ENCODE assay signal across 9 mouse cellular contexts in genomic region chr9:114731871-114732682, GRCm38 (mm10). TPM values are rescaled to one million over a fixed set of nuclear protein-coding genes. Genes with fewer than 3 reads are reported as not detected.
DNase-seq lines count a peak whose midpoint lies in the region; ATAC-seq and TF ChIP-seq lines count a peak whose summit lies in the region.
"Had no signal": no experiment of that assay in that cellular context is flagged by ENCODE, and none has a peak within 500 bp of the region (broad histone marks: within the 10 kb centered on the region; RNA-seq: fewer than 3 reads in every experiment).

No protein-coding gene starts in this region.

- H3K9ac ChIP-seq in liver, embryonic 11.5 days (ENCODE audit: low read depth, low read length) = peak overlapping the region; percentile 84

- TF ChIP-seq POLR2A in olfactory bulb, adult 2 months (IDR thresholded peaks at IDR 0.05; ENCODE audit: insufficient read depth, low read depth, low read length) = no peak

- H3K27me3 ChIP-seq in erythroblast, embryonic 14.5 days (ENCODE audit: control insufficient read depth) = no peaks in the 10 kb centered on the region
- H3K27me3 ChIP-seq in C2C12 (ENCODE audit: control insufficient read depth, insufficient read depth, insufficient read length) = no peaks in the 10 kb centered on the region
- no peaks in the 10 kb centered on the region for H3K27me3 ChIP-seq in forebrain, embryonic 10.5 days (ENCODE audit: poor library complexity, severe bottlenecking)
- no peaks in the 10 kb centered on the region for H3K27me3 ChIP-seq in liver, embryonic 11.5 days (replicated peaks; ENCODE audit: control insufficient read depth, insufficient read depth, low read length)
- H3K27me3 ChIP-seq: Patski had no signal

- H3K36me3 ChIP-seq in erythroblast, embryonic 14.5 days (ENCODE audit: control insufficient read depth) = peaks cover 11% of the 10 kb centered on the region
- no peaks in the 10 kb centered on the region for H3K36me3 ChIP-seq in C2C12 (ENCODE audit: control insufficient read depth, insufficient read depth)
- peaks cover 2% of the 10 kb centered on the region for H3K36me3 ChIP-seq in forebrain, embryonic 10.5 days (replicated peaks)
- H3K36me3 ChIP-seq in liver, embryonic 11.5 days (ENCODE audit: control insufficient read depth, insufficient read depth, low read length) = no peaks in the 10 kb centered on the region

- DNase-seq in forebrain, embryonic 10.5 days (ENCODE audit: extremely low spot score, low spot score) = no peak
- no peak for DNase-seq in liver, embryonic 11.5 days (ENCODE audit: low spot score)
- DNase-seq in adrenal gland, adult 2 months = no peak
- no peak for DNase-seq in left cerebral cortex, postnatal 36 days (ENCODE audit: low spot score in 2 of 2)

- no peak for ATAC-seq in erythroblast, adult 5-6 weeks (replicated peaks; ENCODE audit: low FRiP score, poor library complexity, severe bottlenecking)
- no peak for ATAC-seq in liver, embryonic 11.5 days (replicated peaks; ENCODE audit: low FRiP score)

- 77% methylated on average over 12 of the region's 12 CpGs for WGBS in forebrain, embryonic 10.5 days
- whole genome bisulfite sequencing in liver, embryonic 11.5 days = 54% methylated on average over 12 of the region's 12 CpGs
- WGBS in olfactory bulb, adult 2 months = 61% methylated on average over 12 of the region's 12 CpGs

- H3K27ac ChIP-seq in forebrain, embryonic 10.5 days = peak overlapping the region; percentile 92
- H3K27ac ChIP-seq in liver, embryonic 11.5 days (ENCODE audit: low read depth, low read length) = peak overlapping the region; percentile 90; the same call in 1 of the 2 replicates
- H3K27ac ChIP-seq in olfactory bulb, adult 2 months (ENCODE audit: insufficient read depth, low read depth, low read length) = no peak overlapping the region

- peak overlapping the region; percentile 95 for H3K4me3 ChIP-seq in erythroblast, embryonic 14.5 days (replicated peaks)
- H3K4me3 ChIP-seq in C2C12 (ENCODE audit: insufficient read depth, poor library complexity, severe bottlenecking) = peak overlapping the region; percentile 61
- H3K4me3 ChIP-seq in forebrain, embryonic 10.5 days = peak overlapping the region; percentile 91
- H3K4me3 ChIP-seq in liver, embryonic 11.5 days (ENCODE audit: low read depth, low read length) = peak overlapping the region; percentile 88
- peak overlapping the region; percentile 71; the same call in 1 of the 2 replicates for H3K4me3 ChIP-seq in olfactory bulb, adult 2 months (ENCODE audit: insufficient read depth, low read depth, low read length)

- H3K79me2 ChIP-seq in C2C12 (ENCODE audit: control insufficient read depth, insufficient read depth) = peaks cover 32% of the 10 kb centered on the region

- H3K4me2 ChIP-seq in liver, embryonic 11.5 days = peak overlapping the region; percentile 63

- no peaks in the 10 kb centered on the region for H3K9me3 ChIP-seq in erythroblast, embryonic 14.5 days (ENCODE audit: control insufficient read depth, low read length)
- no peaks in the 10 kb centered on the region for H3K9me3 ChIP-seq in forebrain, embryonic 10.5 days
- no peaks in the 10 kb centered on the region for H3K9me3 ChIP-seq in liver, embryonic 11.5 days (ENCODE audit: control insufficient read depth, low read length)

- no peak overlapping the region for H3ac ChIP-seq in C2C12 (ENCODE audit: control insufficient read depth, insufficient read length, low read depth)

- H3K4me1 ChIP-seq in erythroblast, embryonic 14.5 days (ENCODE audit: control insufficient read depth) = peaks cover 72% of the 10 kb centered on the region
- peaks cover 38% of the 10 kb centered on the region for H3K4me1 ChIP-seq in forebrain, embryonic 10.5 days
- H3K4me1 ChIP-seq in liver, embryonic 11.5 days (replicated peaks; ENCODE audit: control insufficient read depth, insufficient read depth, low read length) = peaks cover 32% of the 10 kb centered on the region
- peaks cover 12% of the 10 kb centered on the region for H3K4me1 ChIP-seq in olfactory bulb, adult 2 months (ENCODE audit: control insufficient read depth, insufficient read depth, low read length)

- intact Hi-C loops in left cerebral cortex, postnatal 36 days (cut with DNase I) = loop anchor here (2.0 kb wide), 1 partner anchor 85 kb away; no protein-coding TSS in a partner anchor

- peaks cover 13% of the 10 kb centered on the region for H3K79me3 ChIP-seq in C2C12 (ENCODE audit: low read depth)

- no peak for TF ChIP-seq CTCF in C2C12 (IDR thresholded peaks at IDR 0.05; ENCODE audit: control insufficient read depth, insufficient read depth, insufficient read length)
- no peak for TF ChIP-seq CTCF in olfactory bulb, adult 2 months (IDR thresholded peaks at IDR 0.05; ENCODE audit: insufficient read depth, low read depth, low read length)

TF ChIP-seq in C2C12, 6 proteins besides CTCF, POLR2A, EP300 and RAD21:
- TF ChIP-seq MAX (IDR thresholded peaks at IDR 0.05) (no peak), USF1 (IDR thresholded peaks at IDR 0.05; ENCODE audit: low read depth) (no peak), FOSL1 (IDR thresholded peaks at IDR 0.05; ENCODE audit: insufficient read depth, low read length, poor library complexity, severe bottlenecking) (no peak), CEBPB (IDR thresholded peaks at IDR 0.05; ENCODE audit: low read depth) (no peak), MYOD1 (IDR thresholded peaks at IDR 0.05; ENCODE audit: control insufficient read depth, insufficient read length, low read depth) (no peak), MYOG (IDR thresholded peaks at IDR 0.05; ENCODE audit: control insufficient read depth, extremely low read depth, insufficient read length) (no peak)

RNA-seq across cellular contexts. Expression of gene Cmtm6, which starts 1.2 kb away (rescaled TPM):
- 0.04 and 0.07 TPM in 2 replicates for polyA plus RNA-seq in erythroblast, embryonic 14.5 days (2012)
- total RNA-seq in erythroblast, adult 5-6 weeks (2015; ENCODE audit: low replicate concordance) = 9.6 and 23.0 TPM in 2 replicates
- 17.0 and 24.4 TPM in 2 replicates for total RNA-seq in erythroblast, adult 5-6 weeks (2017; ENCODE audit: low replicate concordance)
- polyA plus RNA-seq in C2C12 (2012; fragmentation: generic; extraction: Trizol) = 13.2 TPM
- polyA plus RNA-seq in forebrain, embryonic 10.5 days (2016; fragmentation: Nextera tagmentation; extraction: Ambion mirVana) = 29.1 and 29.9 TPM in 2 replicates
- polyA plus RNA-seq in liver, embryonic 11.5 days (2014; fragmentation: Nextera tagmentation; extraction: Ambion mirVana) = 36.6 and 40.6 TPM in 2 replicates
- not detected in 2 replicates for polyA plus RNA-seq in olfactory bulb, adult 2 months (2012; ENCODE audit: insufficient read depth, insufficient read length, low replicate concordance, missing spikeins)
- 10 to 100 TPM; 67.0 to 92.3 TPM for total RNA-seq in adrenal gland, adult 2 months (2021)
- polyA plus RNA-seq in adrenal gland, adult 2 months (2012; rRNA removed) = 33.5 and 44.6 TPM in 2 replicates
- total RNA-seq in left cerebral cortex, postnatal 36 days (2021) = 10 to 100 TPM; 19.0 to 21.5 TPM

RNA-seq across cellular contexts. Expression of gene Dync1li1, which starts 43.5 kb away (rescaled TPM):
- polyA plus RNA-seq in erythroblast, embryonic 14.5 days (2012) = 1.2 and 2.2 TPM in 2 replicates
- 13.3 and 14.6 TPM in 2 replicates for total RNA-seq in erythroblast, adult 5-6 weeks (2015; ENCODE audit: low replicate concordance)
- 19.1 and 19.7 TPM in 2 replicates for total RNA-seq in erythroblast, adult 5-6 weeks (2017; ENCODE audit: low replicate concordance)
- 41.1 TPM for polyA plus RNA-seq in C2C12 (2012; fragmentation: generic; extraction: Trizol)
- 74.6 and 78.8 TPM in 2 replicates for polyA plus RNA-seq in forebrain, embryonic 10.5 days (2016; fragmentation: Nextera tagmentation; extraction: Ambion mirVana)
- polyA plus RNA-seq in liver, embryonic 11.5 days (2014; fragmentation: Nextera tagmentation; extraction: Ambion mirVana) = 47.3 and 51.8 TPM in 2 replicates
- not detected in 2 replicates for polyA plus RNA-seq in olfactory bulb, adult 2 months (2012; ENCODE audit: insufficient read depth, insufficient read length, low replicate concordance, missing spikeins)
- 10 to 100 TPM; 42.1 to 42.6 TPM for total RNA-seq in adrenal gland, adult 2 months (2021)
- 10.6 and 11.7 TPM in 2 replicates for polyA plus RNA-seq in adrenal gland, adult 2 months (2012; rRNA removed)
- 10 to 100 TPM; 91.3 to 92.5 TPM for total RNA-seq in left cerebral cortex, postnatal 36 days (2021)

RNA-seq across cellular contexts. Expression of gene Cmtm7, which starts 49.6 kb away (rescaled TPM):
- 0.53 and 0.61 TPM in 2 replicates for polyA plus RNA-seq in erythroblast, embryonic 14.5 days (2012)
- 62.7 and 84.2 TPM in 2 replicates for total RNA-seq in erythroblast, adult 5-6 weeks (2015; ENCODE audit: low replicate concordance)
- total RNA-seq in erythroblast, adult 5-6 weeks (2017; ENCODE audit: low replicate concordance) = 59.2 and 111 TPM in 2 replicates
- polyA plus RNA-seq in C2C12 (2012; fragmentation: generic; extraction: Trizol) = 61.4 TPM
- 76.9 and 78.7 TPM in 2 replicates for polyA plus RNA-seq in forebrain, embryonic 10.5 days (2016; fragmentation: Nextera tagmentation; extraction: Ambion mirVana)
- 93.7 and 99.4 TPM in 2 replicates for polyA plus RNA-seq in liver, embryonic 11.5 days (2014; fragmentation: Nextera tagmentation; extraction: Ambion mirVana)
- polyA plus RNA-seq in olfactory bulb, adult 2 months (2012; ENCODE audit: insufficient read depth, insufficient read length, low replicate concordance, missing spikeins) = not detected in 2 replicates
- total RNA-seq in adrenal gland, adult 2 months (2021) = 10 to 100 TPM; 27.8 to 41.3 TPM
- polyA plus RNA-seq in adrenal gland, adult 2 months (2012; rRNA removed) = 187 and 230 TPM in 2 replicates
- total RNA-seq in left cerebral cortex, postnatal 36 days (2021) = 1 to 10 TPM; 3.8 to 4.0 TPM

Comparison
In these comparisons a context has a peak if more than half of its experiments do, and no peak if none do; other contexts are left out.
1. RNA of gene Cmtm7, which starts 49.6 kb away (polyA plus RNA-seq): 187 to 230 TPM in adrenal gland, adult 2 months, 93.7 to 99.4 TPM in liver, embryonic 11.5 days, 76.9 to 78.7 TPM in forebrain, embryonic 10.5 days and 61.4 TPM in C2C12 (single experiment); 0.53 to 0.61 TPM in erythroblast, embryonic 14.5 days and not detected in olfactory bulb, adult 2 months; every median in the first group is over 10 times any median in the second.
2. Peak in every context shown above with its lines, with median percentiles within 50 percentile points of each other: H3K4me3 ChIP-seq.